9 mouse cellular contexts compared by ENCODE assay signal in genomic region chr4:134579212-134579611, GRCm38 (mm10). TPM values are rescaled to one million over a fixed set of nuclear protein-coding genes. Genes with fewer than 3 reads are reported as not detected.
DNase-seq lines count a peak whose midpoint lies in the region; ATAC-seq and TF ChIP-seq lines count a peak whose summit lies in the region.
"Had no signal": no experiment of that assay in that cellular context is flagged by ENCODE, and none has a peak within 500 bp of the region (broad histone marks: within the 10 kb centered on the region; RNA-seq: fewer than 3 reads in every experiment).

No protein-coding gene starts in this region.

- peak overlapping the region; percentile 47 for H3K4me2 ChIP-seq in kidney, embryonic 15.5 days
- 0 out of 2 replicates have a peak overlapping the region, but pooled peaks have one; percentile 21 for H3K4me2 ChIP-seq in intestine, postnatal 0 days (replicated peaks; ENCODE audit: low read depth)
- H3K4me2 ChIP-seq in neural tube, embryonic 13.5 days: peak overlapping the region; percentile 26

- 0 out of 2 replicates have a peak, but pooled peaks cover 9% of the 10 kb centered on the region for H3K36me3 ChIP-seq in kidney, embryonic 15.5 days
- peaks cover 6% of the 10 kb centered on the region; the same call in 1 of the 2 replicates for H3K36me3 ChIP-seq in intestine, postnatal 0 days (ENCODE audit: control insufficient read depth, insufficient read depth)
- H3K36me3 ChIP-seq in neural tube, embryonic 13.5 days: no peaks in the 10 kb centered on the region

- 0 out of 2 replicates have a peak overlapping the region, but pooled peaks have one; percentile 2 for H3K4me3 ChIP-seq in kidney, embryonic 15.5 days (replicated peaks)
- no peak overlapping the region for H3K4me3 ChIP-seq in embryonic fibroblast, embryonic 13.5 days (ENCODE audit: insufficient read depth, low read length)
- no peak overlapping the region for H3K4me3 ChIP-seq in intestine, postnatal 0 days (ENCODE audit: low read depth, low read length)
- no peak overlapping the region for H3K4me3 ChIP-seq in neural tube, embryonic 13.5 days

- no peaks in the 10 kb centered on the region for H3K9me3 ChIP-seq in kidney, embryonic 15.5 days (replicated peaks)
- no peaks in the 10 kb centered on the region for H3K9me3 ChIP-seq in intestine, postnatal 0 days (ENCODE audit: control insufficient read depth)
- no peaks in the 10 kb centered on the region for H3K9me3 ChIP-seq in neural tube, embryonic 13.5 days

- peaks cover 20% of the 10 kb centered on the region for H3K4me1 ChIP-seq in kidney, embryonic 15.5 days
- H3K4me1 ChIP-seq in embryonic fibroblast, embryonic 13.5 days (ENCODE audit: control insufficient read depth, insufficient read depth, low read length): peaks cover 12% of the 10 kb centered on the region
- H3K4me1 ChIP-seq in intestine, postnatal 0 days (replicated peaks; ENCODE audit: control insufficient read depth, insufficient read depth, low read length): no peaks in the 10 kb centered on the region
- peaks cover 48% of the 10 kb centered on the region for H3K4me1 ChIP-seq in neural tube, embryonic 13.5 days (replicated peaks)

- no peak for TF ChIP-seq POLR2A in embryonic fibroblast, embryonic 13.5 days (IDR thresholded peaks at IDR 0.05; ENCODE audit: low read depth, low read length)

- peak; percentile 34; the same call in 1 of the 2 replicates for ATAC-seq in kidney, embryonic 15.5 days (replicated peaks; ENCODE audit: low FRiP score)
- ATAC-seq in intestine, postnatal 0 days: no peak
- peak; percentile 15; the same call in 1 of the 2 replicates for ATAC-seq in neural tube, embryonic 13.5 days (ENCODE audit: low read depth)

- H3K9ac ChIP-seq in kidney, embryonic 15.5 days: peak overlapping the region; percentile 8; the same call in 1 of the 2 replicates
- no peak overlapping the region for H3K9ac ChIP-seq in intestine, postnatal 0 days (ENCODE audit: low read depth, low read length)
- H3K9ac ChIP-seq in neural tube, embryonic 13.5 days: peak overlapping the region; percentile 35

- H3K27me3 ChIP-seq in kidney, embryonic 15.5 days: no peaks in the 10 kb centered on the region
- no peaks in the 10 kb centered on the region for H3K27me3 ChIP-seq in intestine, postnatal 0 days (replicated peaks; ENCODE audit: control insufficient read depth, insufficient read depth, low read length)
- no peaks in the 10 kb centered on the region for H3K27me3 ChIP-seq in neural tube, embryonic 13.5 days

- no peak for TF ChIP-seq CTCF in embryonic fibroblast, embryonic 13.5 days (IDR thresholded peaks at IDR 0.05; ENCODE audit: borderline replicate concordance, insufficient read depth, low read length)
- peak; percentile 60 for TF ChIP-seq CTCF in intestine, postnatal 0 days (IDR thresholded peaks at IDR 0.05; ENCODE audit: low read depth)

- WGBS in kidney, embryonic 15.5 days: 8% methylated on average over 11 of the region's 11 CpGs
- 5% methylated on average over 11 of the region's 11 CpGs for WGBS in intestine, postnatal 0 days
- 7% methylated on average over 11 of the region's 11 CpGs for WGBS in neural tube, embryonic 13.5 days

- H3K27ac ChIP-seq in kidney, embryonic 15.5 days: no peak overlapping the region
- peak overlapping the region; percentile 42; the same call in 1 of the 2 replicates for H3K27ac ChIP-seq in embryonic fibroblast, embryonic 13.5 days (ENCODE audit: insufficient read depth, low read length)
- H3K27ac ChIP-seq in intestine, postnatal 0 days (ENCODE audit: low read depth, low read length): no peak overlapping the region
- H3K27ac ChIP-seq in neural tube, embryonic 13.5 days (replicated peaks): peak overlapping the region; percentile 49; the same call in 1 of the 2 replicates

- DNase-seq in kidney, adult 18-20 months: no peak
- DNase-seq in urinary bladder, adult 2 months (ENCODE audit: low spot score): no peak
- no peak for DNase-seq in ovary, postnatal 14 days (ENCODE audit: low spot score)
- no peak for DNase-seq in gastrocnemius, adult 18-20 months (ENCODE audit: low spot score)
- DNase-seq: right cerebral cortex, postnatal 25 days had no signal

RNA-seq across cellular contexts. Expression of gene Selenon, which starts 27.2 kb away (rescaled TPM):
- polyA plus RNA-seq in kidney, embryonic 15.5 days (2015; fragmentation: Nextera tagmentation; extraction: Ambion mirVana): 10.2 and 11.6 TPM in 2 replicates
- 98.0 and 103 TPM in 2 replicates for polyA plus RNA-seq in embryonic fibroblast, embryonic 13.5 days (2011; ENCODE audit: insufficient read length, low read depth, missing spikeins)
- polyA plus RNA-seq in intestine, postnatal 0 days (2015; fragmentation: Nextera tagmentation; extraction: Ambion mirVana): 5.7 and 6.8 TPM in 2 replicates
- polyA plus RNA-seq in neural tube, embryonic 13.5 days (2015; fragmentation: Nextera tagmentation; extraction: Ambion mirVana): 11.3 and 17.1 TPM in 2 replicates
- polyA plus RNA-seq in urinary bladder, adult 2 months (2012; rRNA removed): 25.8 and 33.1 TPM in 2 replicates
- 1 to 10 TPM; 4.2 to 4.9 TPM for total RNA-seq in gastrocnemius, adult 18-20 months (2021)

RNA-seq across cellular contexts. Expression of gene Mtfr1l, which starts 44.0 kb away (rescaled TPM):
- polyA plus RNA-seq in kidney, embryonic 15.5 days (2015; fragmentation: Nextera tagmentation; extraction: Ambion mirVana): 112 and 115 TPM in 2 replicates
- 85.5 and 88.3 TPM in 2 replicates for polyA plus RNA-seq in embryonic fibroblast, embryonic 13.5 days (2011; ENCODE audit: insufficient read length, low read depth, missing spikeins)
- polyA plus RNA-seq in intestine, postnatal 0 days (2015; fragmentation: Nextera tagmentation; extraction: Ambion mirVana): 84.5 and 88.1 TPM in 2 replicates
- polyA plus RNA-seq in neural tube, embryonic 13.5 days (2015; fragmentation: Nextera tagmentation; extraction: Ambion mirVana): 165 and 172 TPM in 2 replicates
- polyA plus RNA-seq in urinary bladder, adult 2 months (2012; rRNA removed): 153 and 165 TPM in 2 replicates
- 100 to 1,000 TPM; 139 to 147 TPM for total RNA-seq in gastrocnemius, adult 18-20 months (2021)

Comparison
In these comparisons a context has a peak if more than half of its experiments do, and no peak if none do; other contexts are left out.
1. H3K27ac ChIP-seq: peak in embryonic fibroblast, embryonic 13.5 days (single experiment) and neural tube, embryonic 13.5 days (single experiment); none in kidney, embryonic 15.5 days (single experiment) and intestine, postnatal 0 days (single experiment).
2. Peak in every context shown above with its lines, with median percentiles within 50 percentile points of each other: H3K4me2 ChIP-seq.